Mouse (Mus musculus) 3T3-L1 (cell line): ENCODE measurements around the gene G430095P16Rik.

Source experiments
- DNase-seq: peaks from one replicate; pipeline ENCODE4 v3.0.0-alpha.2; 2015; ENCODE audit warnings: low read depth, low spot score

The G430095P16Rik gene

GRCm38 (mm10) chr8:84718959-84719690 is 3.7 kb upstream of the G430095P16Rik start:
- no peak for DNase-seq

DNA sequence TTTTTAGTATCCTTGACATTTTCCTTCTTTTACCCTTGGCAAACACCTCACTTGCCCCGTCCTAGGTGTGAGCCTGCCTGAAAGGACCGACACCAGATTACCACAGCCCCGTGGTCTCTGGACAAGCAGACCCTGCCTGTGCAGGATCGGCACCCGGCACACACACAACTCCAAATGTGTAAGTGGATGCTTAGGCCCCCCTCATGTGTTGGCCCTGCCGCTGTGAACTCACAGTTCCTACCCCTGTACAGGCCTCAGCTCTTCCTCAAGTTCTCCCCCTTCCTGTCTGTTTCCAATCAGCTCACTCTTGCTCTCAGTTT is 317 bp upstream of the G430095P16Rik start:
- no peak for DNase-seq

- no peak for DNase-seq
These were observed 729 bp downstream of the G430095P16Rik start for GRCm38 (mm10) chr8:84723571-84723900.

DNA sequence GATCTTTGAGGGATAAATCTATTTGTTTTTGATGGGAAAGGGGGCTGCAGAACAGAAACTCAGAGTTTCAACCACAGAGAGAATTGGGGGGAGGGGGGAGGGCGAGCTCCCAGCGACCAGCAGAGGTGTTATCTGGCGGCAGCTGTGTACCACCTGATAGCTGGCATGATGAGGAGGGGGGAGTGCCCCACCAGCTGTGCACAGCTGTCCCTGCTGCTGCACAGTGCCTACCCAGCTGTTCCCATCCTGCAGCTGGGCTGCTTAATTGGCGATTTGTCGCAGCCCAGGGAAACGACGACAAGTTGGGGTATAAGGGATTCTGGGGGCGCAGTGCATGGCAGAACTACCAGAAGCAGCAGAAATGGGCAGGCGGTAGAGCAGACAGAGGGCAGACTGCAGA is 1.9 kb downstream of the G430095P16Rik start:
- DNase-seq, result no peak

DNA sequence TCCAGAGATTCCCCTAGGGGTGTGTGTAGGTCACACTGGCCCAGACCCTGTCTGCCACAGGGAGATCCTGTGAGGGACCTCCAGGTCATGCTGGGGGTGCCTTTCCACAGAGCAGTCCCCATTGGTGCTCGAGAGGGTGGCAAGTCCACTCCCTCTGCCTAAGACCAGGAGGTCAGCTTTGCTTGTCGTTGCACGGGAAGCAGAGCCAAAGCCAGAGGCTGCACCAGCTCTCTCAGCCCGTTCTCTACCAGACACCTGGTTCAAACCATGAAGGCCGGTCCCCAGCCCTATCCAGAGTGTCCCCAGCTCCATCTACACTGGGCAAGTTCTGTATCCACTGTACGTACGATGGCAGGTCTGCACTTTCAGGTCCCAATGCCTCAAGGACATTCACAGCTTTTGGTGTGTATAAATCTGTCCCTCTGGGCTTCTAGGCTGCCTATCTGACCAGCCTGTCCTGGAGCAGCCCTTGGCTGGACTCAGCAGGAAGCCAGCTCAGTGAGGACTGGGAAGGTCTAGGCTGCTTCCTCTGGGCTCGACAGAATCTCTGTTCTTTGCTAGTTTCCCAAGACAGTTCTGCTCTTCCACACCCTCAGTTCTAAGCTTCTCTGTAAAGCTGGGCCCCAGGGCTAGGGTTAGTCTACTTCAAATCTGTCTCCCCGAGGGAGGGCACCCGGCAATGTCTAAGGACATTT is 2.6 kb downstream of the G430095P16Rik start:
- DNase-seq, result no peak

DNA sequence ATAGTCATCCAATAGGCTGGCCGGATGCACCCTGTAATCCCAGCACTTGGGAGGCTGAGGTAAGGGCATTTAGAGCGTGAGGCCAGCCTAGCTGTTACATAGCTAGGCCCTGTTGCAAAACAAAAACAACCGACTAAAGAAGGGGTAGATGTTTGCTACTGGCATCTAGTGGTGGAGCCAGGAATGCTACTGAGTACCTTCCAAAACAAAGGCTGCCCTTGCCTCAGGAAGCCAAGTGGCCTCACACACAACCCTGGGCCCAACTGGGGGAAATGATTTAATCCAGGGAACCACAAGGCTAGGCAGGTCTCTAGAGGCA is 3.1 kb downstream of the G430095P16Rik start:
- peak; percentile 83 for DNase-seq

DNA sequence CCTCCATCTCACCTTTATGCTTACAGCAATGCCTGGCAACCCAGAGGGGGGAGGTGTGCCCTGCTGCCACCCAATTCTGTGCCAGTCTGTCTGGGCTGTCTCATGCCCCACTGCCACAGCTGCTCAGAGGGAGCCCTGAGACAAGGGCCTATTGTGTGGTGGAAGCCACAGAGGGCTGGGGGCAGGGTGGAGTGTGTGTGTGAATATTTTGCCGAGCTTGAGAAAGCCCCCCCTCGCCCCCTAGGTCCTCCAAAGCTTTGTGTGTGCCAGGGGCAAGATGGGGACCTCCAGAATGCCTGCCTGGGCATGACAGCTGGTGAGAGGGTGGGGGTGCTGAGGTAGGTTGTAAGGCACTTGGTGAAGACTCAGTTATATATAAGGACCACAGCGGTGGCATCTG is 5.7 kb downstream of the G430095P16Rik start:
- no peak for DNase-seq

DNA sequence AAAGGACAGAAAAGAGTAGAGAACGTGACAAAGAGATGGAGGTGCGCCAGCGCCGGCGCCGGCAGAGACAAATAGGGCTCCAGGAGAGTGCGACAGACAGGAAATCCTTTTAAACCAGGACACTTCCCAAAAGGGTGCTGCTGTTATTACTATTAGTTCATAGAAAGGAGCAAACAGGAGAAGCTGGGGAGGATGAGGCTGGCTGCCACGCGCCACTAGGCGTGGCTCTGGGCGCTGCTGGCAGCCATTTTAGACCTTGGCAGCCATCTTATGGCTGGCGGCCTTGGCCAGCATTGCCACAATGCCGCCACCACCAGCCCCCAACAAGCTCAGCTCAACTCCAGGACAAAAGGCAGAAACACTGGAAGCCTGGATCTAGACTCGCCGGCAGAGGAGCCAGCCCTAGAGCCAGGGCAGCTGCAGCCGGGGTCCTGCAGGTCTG is 7.1 kb downstream of the G430095P16Rik start:
- no peak for DNase-seq

DNA sequence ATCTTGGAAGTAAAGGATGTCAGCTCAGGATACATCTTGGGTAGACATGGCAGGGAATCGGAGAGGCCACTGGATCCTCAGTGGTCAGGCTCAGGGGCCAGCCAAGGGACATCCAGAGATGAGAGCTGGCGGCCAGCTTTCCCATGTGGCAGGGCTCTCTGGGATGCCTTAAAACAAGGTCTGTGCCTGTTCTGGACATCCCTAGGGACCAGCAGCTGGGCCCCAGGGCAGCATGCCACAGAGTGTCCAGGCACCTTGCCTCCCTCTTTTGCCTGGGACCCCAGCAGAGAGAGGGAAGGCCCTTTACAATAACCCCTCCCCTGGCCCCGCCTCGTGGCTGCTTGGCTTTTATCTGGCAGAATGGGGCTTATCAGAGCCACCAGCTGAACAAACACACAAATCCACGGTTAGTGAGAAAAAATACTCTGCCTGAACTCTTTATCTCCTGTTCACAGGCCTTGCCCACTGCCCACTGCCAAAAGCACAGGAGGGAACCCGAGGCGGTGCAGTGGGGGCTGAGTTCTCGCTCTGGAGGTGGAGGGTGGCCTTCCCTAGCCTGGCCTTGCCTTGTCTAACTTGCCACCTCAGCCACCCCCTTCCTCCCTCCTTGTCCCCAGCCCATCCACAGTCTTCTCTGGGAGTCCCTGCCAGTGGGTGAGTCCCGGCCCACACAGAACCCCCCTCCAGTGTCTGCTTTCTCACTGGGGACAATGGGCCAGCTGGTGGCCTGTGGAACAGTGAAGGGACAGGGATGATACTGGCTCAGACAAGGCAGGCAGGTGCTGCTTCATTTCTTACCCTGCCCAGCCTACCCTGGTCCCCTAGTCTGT is 7.9 kb downstream of the G430095P16Rik start:
- peak; percentile 38 for DNase-seq

- no peak for DNase-seq
These were observed 8.8 kb downstream of the G430095P16Rik start for GRCm38 (mm10) chr8:84731371-84732177.

DNA sequence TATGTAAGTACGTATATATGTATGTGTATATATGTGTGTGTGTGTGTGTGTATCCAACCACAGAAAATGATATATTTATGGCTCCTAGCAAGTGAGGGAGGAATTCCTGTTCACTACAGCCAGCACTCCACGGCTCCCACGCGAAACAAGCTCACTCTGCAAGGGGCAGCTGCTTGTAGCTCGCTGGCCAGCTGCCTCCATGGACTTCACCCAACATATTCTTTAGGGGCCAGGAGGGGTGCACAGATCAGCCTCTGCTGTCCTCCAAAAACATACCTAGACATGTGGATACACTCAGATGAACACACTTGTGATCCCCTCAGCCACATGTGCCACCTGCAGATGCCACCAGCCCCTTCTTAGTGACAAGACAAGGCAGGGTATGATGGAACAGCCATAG is 9.7 kb downstream of the G430095P16Rik start:
- DNase-seq, result no peak

DNA sequence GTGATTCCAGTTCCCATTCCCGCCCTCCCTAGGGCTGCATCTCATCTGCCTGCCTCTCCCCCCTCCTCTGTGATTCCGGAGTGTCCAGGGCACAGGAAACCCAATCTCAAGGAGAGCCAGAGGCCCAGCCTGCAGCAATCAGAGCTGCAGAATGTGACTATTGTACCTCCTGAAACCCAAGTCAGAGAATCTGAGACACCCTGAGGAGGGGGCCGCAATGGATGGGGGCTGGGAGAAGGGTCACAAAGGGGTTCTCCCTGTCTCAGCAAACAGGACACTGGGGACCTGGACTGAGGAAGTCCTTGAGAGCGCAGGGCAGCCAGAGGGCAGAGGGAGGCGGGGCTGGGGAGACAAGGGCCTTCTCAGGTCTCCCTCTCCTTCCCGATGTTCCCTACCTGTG is 10.2 kb downstream of the G430095P16Rik start:
- no peak for DNase-seq

DNA sequence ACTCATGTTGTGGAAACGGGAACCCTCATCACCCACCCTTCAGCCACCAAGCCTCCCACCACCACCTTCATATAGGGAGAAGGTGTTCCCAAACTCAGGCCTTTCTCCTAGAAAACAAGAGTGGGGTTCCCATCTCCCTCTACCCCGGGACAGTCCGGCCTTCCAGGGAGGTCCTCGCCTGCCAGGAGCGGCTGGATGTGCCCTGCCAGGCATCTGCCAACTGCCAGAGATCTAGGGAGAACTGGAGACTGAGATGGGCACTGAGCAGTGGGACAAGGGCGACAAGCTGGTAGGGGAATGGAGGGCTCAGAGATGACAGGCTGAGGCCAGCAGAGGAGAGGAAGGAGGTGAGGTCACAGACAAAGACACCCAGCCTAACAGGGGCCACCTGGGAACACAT is 11.2 kb downstream of the G430095P16Rik start:
- no peak for DNase-seq

DNA sequence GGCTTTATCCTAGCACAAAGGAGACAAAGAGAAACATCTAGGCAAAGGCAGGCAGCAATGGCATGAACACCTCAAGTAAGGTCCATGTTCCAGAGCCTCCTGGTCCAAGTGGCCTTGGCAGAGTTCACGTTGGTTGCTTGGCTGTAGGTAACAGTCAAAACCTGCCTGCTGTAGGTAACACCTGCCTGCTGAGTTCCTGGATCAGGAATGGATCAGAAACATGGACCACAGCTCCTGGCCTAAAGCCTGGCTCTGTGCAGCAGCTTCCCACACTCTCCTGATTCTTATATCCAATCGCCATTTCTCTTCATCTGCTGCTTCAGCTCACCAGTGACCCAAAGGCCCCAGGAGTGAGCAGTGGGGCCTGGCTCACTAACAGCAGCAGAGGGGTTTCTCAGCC is 11.9 kb downstream of the G430095P16Rik start:
- DNase-seq, result no peak

- DNase-seq, result no peak
These were observed 12.8 kb downstream of the G430095P16Rik start for GRCm38 (mm10) chr8:84735597-84735996.

DNA sequence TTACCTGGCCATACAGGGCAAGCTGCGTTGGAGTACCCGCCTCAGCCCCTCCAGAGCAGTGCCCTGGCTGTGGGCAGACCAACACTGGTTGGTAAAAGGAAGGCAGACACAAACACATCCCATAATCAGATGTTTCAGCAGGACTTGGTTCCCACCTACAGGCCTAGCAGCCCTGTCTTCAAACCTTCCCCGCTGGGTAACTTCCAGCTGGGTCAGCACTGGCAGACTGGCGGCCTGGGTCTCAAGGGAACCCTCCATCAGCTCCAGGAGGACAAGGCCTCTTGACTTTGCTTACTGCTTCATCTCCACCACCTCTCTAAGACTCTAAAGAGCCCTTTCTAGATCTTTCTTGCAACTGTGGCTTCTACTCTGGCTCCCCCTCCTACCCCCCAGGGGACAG is 13.7 kb downstream of the G430095P16Rik start:
- DNase-seq, result no peak

GRCm38 (mm10) chr8:84737608-84738007 is 14.8 kb downstream of the G430095P16Rik start:
- DNase-seq, result peak; percentile 83

DNA sequence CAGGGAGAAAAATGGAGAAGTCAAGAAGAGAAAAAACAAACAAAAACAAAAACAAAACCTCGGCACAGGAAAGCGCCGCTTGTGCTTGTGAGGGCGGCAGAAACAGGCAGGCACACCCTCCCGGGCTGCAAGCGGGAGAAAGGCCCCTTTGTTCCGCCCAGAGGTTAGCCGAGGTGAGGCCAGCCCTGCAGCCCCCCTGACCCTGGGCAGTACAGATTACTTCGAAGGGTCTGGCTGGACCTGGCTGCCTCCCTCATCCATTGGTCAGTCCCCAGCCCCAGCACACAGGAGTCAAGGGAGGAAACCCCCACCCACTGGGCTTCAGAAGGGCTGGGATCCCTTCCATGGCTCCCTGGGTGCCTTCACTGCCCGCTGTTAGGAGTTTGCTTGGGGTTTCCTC is 15.5 kb downstream of the G430095P16Rik start:
- DNase-seq, result no peak

DNA sequence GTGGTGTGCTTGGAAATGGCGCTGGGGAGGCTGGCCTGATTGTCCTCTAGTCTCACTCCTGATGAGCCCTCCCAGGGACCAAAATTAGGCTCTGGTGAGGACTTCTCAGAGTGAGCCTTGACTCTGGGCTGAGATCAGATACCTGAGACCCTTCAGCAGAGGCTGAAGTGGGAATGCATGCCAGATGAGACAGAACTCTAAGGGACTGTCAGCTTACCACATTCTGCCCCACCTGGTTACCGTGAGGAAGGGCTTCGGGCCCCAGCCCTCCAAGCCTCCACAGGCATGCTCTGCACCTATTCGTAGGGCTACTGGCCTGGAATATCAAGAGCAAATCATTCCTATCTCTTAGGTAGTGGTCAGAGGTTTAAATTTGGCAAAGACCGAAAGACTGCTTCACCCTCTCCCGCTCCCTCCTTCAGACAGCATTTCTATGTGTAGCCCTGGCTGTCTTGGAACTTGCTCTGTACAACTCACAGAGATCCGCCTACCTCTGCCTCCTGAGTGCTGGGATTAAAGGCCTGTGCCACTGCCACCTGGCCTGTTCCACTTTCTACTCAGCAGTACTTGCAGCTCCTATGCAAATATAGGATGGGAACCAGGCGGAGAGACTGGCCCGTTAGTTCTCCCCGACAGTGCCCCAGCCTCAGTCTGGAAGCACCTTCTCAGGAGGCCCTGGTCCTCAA is 16.1 kb downstream of the G430095P16Rik start:
- DNase-seq, result no peak

DNA sequence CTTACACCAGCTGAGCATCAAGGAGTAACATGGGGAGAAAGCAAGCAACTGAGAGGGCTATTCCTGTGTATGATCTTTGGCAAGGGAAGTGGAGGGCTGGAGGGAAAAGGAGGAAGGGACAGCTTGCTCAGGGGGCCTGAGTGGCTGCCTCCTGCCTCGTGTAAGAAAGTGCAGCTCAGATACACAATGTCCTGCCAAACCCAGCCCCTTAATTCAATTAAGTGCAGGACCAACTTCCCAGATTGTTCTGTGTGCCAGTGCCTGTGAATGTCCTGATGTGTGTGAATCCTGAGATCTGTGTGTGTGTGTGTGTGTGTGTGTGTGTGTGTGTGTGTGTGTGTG is 16.6 kb downstream of the G430095P16Rik start:
- no peak for DNase-seq
